Comparison of ENCODE assay signal across 8 mouse cellular contexts in the genomic region with DNA sequence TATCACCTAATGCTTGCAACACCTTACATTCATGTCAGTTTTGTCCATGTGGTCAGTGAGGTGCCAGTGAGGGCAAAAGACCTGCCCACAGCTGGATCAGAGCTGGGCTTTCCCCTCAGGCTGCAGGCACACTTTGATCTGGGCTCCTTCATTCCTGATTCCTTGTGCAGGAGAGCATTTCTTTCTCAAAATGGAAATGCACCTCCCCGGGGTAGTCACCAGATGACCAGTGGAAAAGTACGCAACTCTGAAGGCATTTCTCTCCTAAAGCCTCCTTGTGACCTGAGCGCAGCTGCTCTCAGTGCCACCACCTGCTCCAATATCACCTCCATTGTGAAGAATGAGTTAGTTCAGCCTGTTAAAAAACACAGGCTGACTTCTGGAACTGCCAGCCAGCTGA. TPM values are rescaled to one million over a fixed set of nuclear protein-coding genes. Genes with fewer than 3 reads are reported as not detected.
A peak's percentile ranks its signal among the peaks of the same experiment; 100 is the strongest.
DNase-seq lines count a peak whose midpoint lies in the region; ATAC-seq and TF ChIP-seq lines count a peak whose summit lies in the region.

A gene (plus strand): TSS at position 301 of the 400 bp plus-strand sequence.

- peak within 1 kb of the TSS; percentile 65 for H3K4me2 ChIP-seq in hindbrain, embryonic 16.5 days (ENCODE audit: low read length)
- H3K4me2 ChIP-seq in limb, embryonic 11.5 days (ENCODE audit: low read depth, severe bottlenecking), result peak within 1 kb of the TSS; percentile 88
- H3K4me2 ChIP-seq in neural tube, embryonic 15.5 days, result peak within 1 kb of the TSS; percentile 81

- no peak for ATAC-seq in hindbrain, embryonic 16.5 days
- no peak for ATAC-seq in limb, embryonic 11.5 days (ENCODE audit: insufficient number of reproducible peaks, low FRiP score, low TSS enrichment, low read depth)
- no peak for ATAC-seq in neural tube, embryonic 15.5 days (ENCODE audit: low FRiP score)

- peak within 1 kb of the TSS; percentile 74 for H3K9ac ChIP-seq in hindbrain, embryonic 16.5 days (ENCODE audit: low read depth, low read length)
- peak within 1 kb of the TSS; percentile 88 for H3K9ac ChIP-seq in limb, embryonic 11.5 days (ENCODE audit: low read length)
- peak within 1 kb of the TSS; percentile 77 for H3K9ac ChIP-seq in neural tube, embryonic 15.5 days (replicated peaks)

- no peak for TF ChIP-seq CTCF in gastrocnemius, adult 2 months (IDR thresholded peaks at IDR 0.05)

- no peaks in the 10 kb centered on the region for H3K27me3 ChIP-seq in hindbrain, embryonic 16.5 days (replicated peaks; ENCODE audit: control insufficient read depth, insufficient read depth, low read length)
- no peaks in the 10 kb centered on the region for H3K27me3 ChIP-seq in limb, embryonic 11.5 days (ENCODE audit: control insufficient read depth, insufficient read depth, low read length)
- no peaks in the 10 kb centered on the region for H3K27me3 ChIP-seq in neural tube, embryonic 15.5 days (replicated peaks)

- intact Hi-C loops in gastrocnemius, adult 2 months (cut with DNase I), result loop anchor here (2.0 to 5.0 kb wide), 3 partner anchors 24 to 66 kb away; no protein-coding TSS in a partner anchor

- WGBS in hindbrain, embryonic 16.5 days, result 71% methylated on average over 3 of the region's 3 CpGs
- 52% methylated on average over 3 of the region's 3 CpGs for WGBS in limb, embryonic 11.5 days
- 62% methylated on average over 3 of the region's 3 CpGs for WGBS in neural tube, embryonic 15.5 days

- peak; percentile 31 for DNase-seq in cerebellum, adult 9-10 months
- no peak for DNase-seq in cerebellum, adult 18-20 months
- DNase-seq in adrenal gland, postnatal 10 days, result no peak
- DNase-seq in gastrocnemius, adult 2 months, result no peak
- DNase-seq in limb, embryonic 11.5 days (ENCODE audit: low spot score), result peak; percentile 22
- no peak for DNase-seq in embryo, embryonic 10.5 days (ENCODE audit: low spot score)

- no peaks in the 10 kb centered on the region for H3K9me3 ChIP-seq in hindbrain, embryonic 16.5 days (ENCODE audit: control insufficient read depth, low read length)
- no peaks in the 10 kb centered on the region for H3K9me3 ChIP-seq in limb, embryonic 11.5 days (ENCODE audit: control insufficient read depth, low read length)
- no peaks in the 10 kb centered on the region for H3K9me3 ChIP-seq in neural tube, embryonic 15.5 days (replicated peaks)

- H3K36me3 ChIP-seq in hindbrain, embryonic 16.5 days (ENCODE audit: control insufficient read depth, insufficient read depth, low read length), result no peaks in the 10 kb centered on the region
- no peaks in the 10 kb centered on the region for H3K36me3 ChIP-seq in limb, embryonic 11.5 days (ENCODE audit: control insufficient read depth, insufficient read depth, low read length)
- H3K36me3 ChIP-seq in neural tube, embryonic 15.5 days, result no peaks in the 10 kb centered on the region

- H3K4me1 ChIP-seq in hindbrain, embryonic 16.5 days (ENCODE audit: control insufficient read depth, insufficient read depth, low read depth, low read length), result peaks cover 34% of the 10 kb centered on the region
- peaks cover 27% of the 10 kb centered on the region for H3K4me1 ChIP-seq in limb, embryonic 11.5 days (ENCODE audit: control insufficient read depth, insufficient read depth, low read length)
- peaks cover 40% of the 10 kb centered on the region for H3K4me1 ChIP-seq in neural tube, embryonic 15.5 days

- peak within 1 kb of the TSS; percentile 86 for H3K4me3 ChIP-seq in gastrocnemius, adult 2 months
- peak within 1 kb of the TSS; percentile 83 for H3K4me3 ChIP-seq in hindbrain, embryonic 16.5 days (ENCODE audit: low read length)
- H3K4me3 ChIP-seq in limb, embryonic 11.5 days (ENCODE audit: low read depth, low read length), result peak within 1 kb of the TSS; percentile 74
- H3K4me3 ChIP-seq in neural tube, embryonic 15.5 days (replicated peaks), result peak within 1 kb of the TSS; percentile 66

- peak within 1 kb of the TSS; percentile 97 for H3K27ac ChIP-seq in gastrocnemius, adult 2 months
- H3K27ac ChIP-seq in hindbrain, embryonic 16.5 days (ENCODE audit: low read depth, low read length), result peak within 1 kb of the TSS; percentile 97
- no peak within 1 kb of the TSS for H3K27ac ChIP-seq in limb, embryonic 11.5 days (replicated peaks; ENCODE audit: low read depth, low read length)
- H3K27ac ChIP-seq in neural tube, embryonic 15.5 days (replicated peaks), result peak within 1 kb of the TSS; percentile 90

RNA-seq across cellular contexts. Expression of the gene that starts here (rescaled TPM):
- total RNA-seq in adrenal gland, postnatal 10 days (2021), result 100 to 1,000 TPM; 216 to 263 TPM
- total RNA-seq in gastrocnemius, adult 2 months (2021), result 10 to 100 TPM; 75.6 to 87.2 TPM
- 34.8 and 38.9 TPM in 2 replicates for polyA plus RNA-seq in hindbrain, embryonic 16.5 days (2015; fragmentation: Nextera tagmentation; extraction: Ambion mirVana)
- polyA plus RNA-seq in limb, embryonic 11.5 days (2014; fragmentation: Nextera tagmentation; extraction: Ambion mirVana), result 71.1 and 78.9 TPM in 2 replicates
- 46.8 and 65.8 TPM in 2 replicates for polyA plus RNA-seq in neural tube, embryonic 15.5 days (2015; fragmentation: Nextera tagmentation; extraction: Ambion mirVana)

Comparison
In these comparisons a context has a peak if more than half of its experiments do, and no peak if none do; other contexts are left out.
1. DNase-seq: peak in cerebellum, adult 9-10 months (single experiment) and limb, embryonic 11.5 days (single experiment); none in cerebellum, adult 18-20 months (0 of 2), adrenal gland, postnatal 10 days (single experiment), gastrocnemius, adult 2 months (single experiment) and embryo, embryonic 10.5 days (single experiment).
2. Peak in every context shown above with its lines, with median percentiles within 50 percentile points of each other: H3K4me3 ChIP-seq, H3K4me2 ChIP-seq and H3K9ac ChIP-seq.